Mouse (Mus musculus): ENCODE data around the gene Cnn1. TPM values are rescaled to one million over a fixed set of nuclear protein-coding genes. Genes with fewer than 3 reads are reported as not detected.

The Cnn1 gene
- polyA plus RNA-seq, 1 experiment from 2014 or later: 157 TPM

- H3K27ac ChIP-seq: no peak overlapping the region
- peak; percentile 61; the same call in 1 of the 2 replicates for ATAC-seq (replicated peaks; ENCODE audit: insufficient number of reproducible peaks, insufficient read depth, low FRiP score, low read depth)
- H3K9ac ChIP-seq: peak overlapping the region; percentile 46
- H3K27me3 ChIP-seq: no peaks in the 10 kb centered on the region
- peak overlapping the region; percentile 43 for H3K4me3 ChIP-seq
- H3K4me1 ChIP-seq (replicated peaks): peaks cover 10% of the 10 kb centered on the region
- 2% methylated on average over 35 of the region's 35 CpGs for WGBS
- peak overlapping the region; percentile 64 for H3K4me2 ChIP-seq
- no peaks in the 10 kb centered on the region for H3K9me3 ChIP-seq (replicated peaks)
- no peaks in the 10 kb centered on the region for H3K36me3 ChIP-seq
These were observed 32.4 kb downstream of the Cnn1 start for GRCm38 (mm10) chr9:22131226-22131981.

GRCm38 (mm10) chr9:22132220-22132619 lies 33.2 kb downstream of the Cnn1 start:
- Histone ChIP-seq H3K4me1 (replicated peaks) (peaks cover 10% of the 10 kb centered on the region), H3K27me3 (no peaks in the 10 kb centered on the region), H3K9ac (no peak overlapping the region), H3K36me3 (no peaks in the 10 kb centered on the region), H3K27ac (no peak overlapping the region), H3K4me3 (peak overlapping the region; percentile 43; the same call in 1 of the 2 replicates), H3K4me2 (peak overlapping the region; percentile 64), H3K9me3 (replicated peaks) (no peaks in the 10 kb centered on the region)
- ATAC-seq (replicated peaks; ENCODE audit: insufficient number of reproducible peaks, insufficient read depth, low FRiP score, low read depth): no peak
- WGBS: 44% methylated on average over 11 of the region's 11 CpGs

- H3K4me2 ChIP-seq: no peak overlapping the region
These were observed 35.4 kb downstream of the Cnn1 start for GRCm38 (mm10) chr9:22134246-22134890.

DNA sequence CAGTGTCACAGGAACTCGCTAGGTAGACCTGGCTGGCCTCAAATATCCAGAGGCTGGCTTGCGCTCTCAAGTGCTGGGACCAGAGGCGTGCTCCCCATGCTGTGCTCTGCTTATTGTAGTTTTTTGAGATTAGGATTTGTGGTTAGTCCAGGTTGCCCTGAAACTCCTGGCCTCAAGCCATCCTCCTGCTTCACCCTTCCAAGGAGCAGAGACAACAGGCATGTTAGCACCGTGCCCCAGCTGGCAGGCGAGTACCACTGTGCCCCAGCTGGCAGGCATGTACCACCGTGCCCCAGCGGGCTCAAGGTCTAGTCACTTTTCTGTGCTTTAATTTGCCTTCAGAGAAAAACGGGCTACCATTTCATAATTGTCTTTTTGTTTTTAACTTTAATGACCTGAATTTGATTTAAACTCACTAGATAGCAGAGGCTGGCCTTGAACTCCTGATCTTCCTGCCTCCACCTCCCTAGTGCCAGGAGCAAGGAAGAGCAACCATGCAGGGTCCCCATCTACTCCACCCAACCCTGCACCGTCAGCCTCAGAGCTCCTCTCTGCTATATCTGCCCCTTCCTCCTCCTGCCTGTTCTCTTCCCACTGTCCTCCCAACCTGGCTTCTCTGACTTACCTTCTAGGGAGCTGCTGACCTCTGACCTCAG lies 36.1 kb downstream of the Cnn1 start:
- no peaks in the 10 kb centered on the region for H3K9me3 ChIP-seq (replicated peaks)
- H3K4me2 ChIP-seq: no peak overlapping the region
- no peak overlapping the region for H3K9ac ChIP-seq
- no peak overlapping the region for H3K4me3 ChIP-seq
- no peaks in the 10 kb centered on the region for H3K36me3 ChIP-seq
- H3K27me3 ChIP-seq: no peaks in the 10 kb centered on the region
- ATAC-seq (replicated peaks; ENCODE audit: insufficient number of reproducible peaks, insufficient read depth, low FRiP score, low read depth): no peak
- WGBS: 79% methylated on average over 9 of the region's 9 CpGs
- no peak overlapping the region for H3K27ac ChIP-seq
- H3K4me1 ChIP-seq (replicated peaks): peaks cover 10% of the 10 kb centered on the region

More at GRCm38 (mm10) chr9:22134246-22134890, 35.4 kb downstream of the Cnn1 start:
- no peak overlapping the region for H3K27ac ChIP-seq
- H3K9me3 ChIP-seq (replicated peaks): no peaks in the 10 kb centered on the region
- H3K4me1 ChIP-seq (replicated peaks): peaks cover 10% of the 10 kb centered on the region
- no peaks in the 10 kb centered on the region for H3K36me3 ChIP-seq
- no peaks in the 10 kb centered on the region for H3K27me3 ChIP-seq
- H3K4me3 ChIP-seq: no peak overlapping the region
- H3K9ac ChIP-seq: no peak overlapping the region
- no peak for ATAC-seq (replicated peaks; ENCODE audit: insufficient number of reproducible peaks, insufficient read depth, low FRiP score, low read depth)
- WGBS: 84% methylated on average over 7 of the region's 7 CpGs

GRCm38 (mm10) chr9:22135644-22136390 lies 36.8 kb downstream of the Cnn1 start, which contains the start of gene Acp5:
Gene Acp5, minus strand, starts transcription at chr9:22135711.
- no peak for ATAC-seq (replicated peaks; ENCODE audit: insufficient number of reproducible peaks, insufficient read depth, low FRiP score, low read depth)
- Histone ChIP-seq H3K9me3 (replicated peaks) (no peaks in the 10 kb centered on the region), H3K27me3 (no peaks in the 10 kb centered on the region), H3K27ac (no peak within 1 kb of the TSS), H3K4me3 (no peak within 1 kb of the TSS), H3K36me3 (no peaks in the 10 kb centered on the region), H3K4me2 (no peak within 1 kb of the TSS), H3K9ac (no peak within 1 kb of the TSS), H3K4me1 (replicated peaks) (peaks cover 10% of the 10 kb centered on the region)
- WGBS: 72% methylated on average over 7 of the region's 7 CpGs

DNA sequence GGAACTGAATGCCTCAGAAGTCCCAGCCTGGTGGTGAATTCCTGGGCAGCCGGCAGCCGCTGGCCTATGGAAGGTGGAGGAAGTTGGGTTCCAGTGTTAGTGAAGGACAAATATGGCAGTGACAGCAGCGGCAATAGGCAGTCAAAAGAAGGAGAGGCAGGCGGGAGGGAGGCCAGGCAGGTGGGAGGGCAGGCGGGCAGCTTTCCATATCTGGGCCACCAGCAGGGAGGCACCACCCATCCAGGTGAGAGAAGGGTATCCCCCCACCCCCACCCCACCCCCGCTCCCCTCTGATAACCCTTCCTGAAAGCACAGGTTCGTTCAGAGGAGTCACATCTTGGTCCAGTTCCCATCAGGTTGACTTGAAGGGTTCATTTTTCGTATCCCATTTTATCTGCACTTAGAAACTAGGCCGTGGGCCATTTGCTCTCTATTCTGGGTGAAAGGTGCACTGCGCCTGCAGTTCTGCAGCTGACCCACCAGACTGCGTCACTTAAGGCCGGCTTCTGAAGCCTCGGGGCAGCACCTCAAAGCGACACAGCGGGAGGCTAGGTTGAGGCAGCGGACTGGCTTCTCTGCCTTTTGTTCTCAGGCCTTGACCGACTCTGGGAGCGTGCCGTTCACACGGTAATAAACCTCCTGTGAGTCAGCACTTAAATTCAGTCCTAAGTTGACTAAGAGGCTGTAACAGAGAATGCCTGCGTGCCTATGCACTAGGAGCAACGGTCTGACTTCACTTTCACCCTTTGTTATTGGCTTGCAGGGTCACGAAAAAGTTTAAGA lies 37.9 kb downstream of the Cnn1 start:
- H3K36me3 ChIP-seq: no peaks in the 10 kb centered on the region
- H3K27ac ChIP-seq: no peak overlapping the region
- 26% methylated on average over 23 of the region's 23 CpGs for WGBS
- H3K4me2 ChIP-seq: peak overlapping the region; percentile 12; the same call in 1 of the 2 replicates
- ATAC-seq (replicated peaks; ENCODE audit: insufficient number of reproducible peaks, insufficient read depth, low FRiP score, low read depth): 0 out of 2 replicates have a peak, but pooled peaks have one; percentile 19
- no peak overlapping the region for H3K9ac ChIP-seq
- H3K4me3 ChIP-seq: no peak overlapping the region
- H3K27me3 ChIP-seq: no peaks in the 10 kb centered on the region
- H3K9me3 ChIP-seq (replicated peaks): no peaks in the 10 kb centered on the region
- H3K4me1 ChIP-seq (replicated peaks): peaks cover under 1% of the 10 kb centered on the region; the same call in 1 of the 2 replicates

DNA sequence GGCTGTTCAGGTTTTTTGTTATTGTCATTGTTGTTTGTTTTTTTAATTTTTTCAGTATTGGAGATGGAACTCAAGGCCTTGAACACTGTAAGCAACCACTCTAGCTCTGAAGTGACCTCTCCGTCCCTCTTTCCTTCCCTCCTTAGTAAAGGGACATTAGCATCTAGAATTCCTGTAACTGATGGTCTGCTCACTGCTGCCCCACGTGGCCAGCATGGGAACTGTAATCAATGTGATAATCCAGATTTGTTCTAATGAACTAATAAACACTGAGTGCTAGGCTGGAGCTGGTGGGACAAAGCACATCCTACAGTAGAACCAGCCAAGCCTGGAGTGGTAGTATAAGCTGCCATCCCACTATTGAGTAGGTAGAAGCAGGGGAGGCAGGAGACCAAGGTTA lies 39.5 kb downstream of the Cnn1 start:
- Histone ChIP-seq H3K4me1 (replicated peaks) (no peaks in the 10 kb centered on the region), H3K27me3 (no peaks in the 10 kb centered on the region), H3K9me3 (replicated peaks) (no peaks in the 10 kb centered on the region), H3K36me3 (no peaks in the 10 kb centered on the region), H3K9ac (no peak overlapping the region), H3K4me3 (no peak overlapping the region), H3K4me2 (no peak overlapping the region), H3K27ac (no peak overlapping the region)
- WGBS: 33% methylated on average over 2 of the region's 2 CpGs
- no peak for ATAC-seq (replicated peaks; ENCODE audit: insufficient number of reproducible peaks, insufficient read depth, low FRiP score, low read depth)

DNA sequence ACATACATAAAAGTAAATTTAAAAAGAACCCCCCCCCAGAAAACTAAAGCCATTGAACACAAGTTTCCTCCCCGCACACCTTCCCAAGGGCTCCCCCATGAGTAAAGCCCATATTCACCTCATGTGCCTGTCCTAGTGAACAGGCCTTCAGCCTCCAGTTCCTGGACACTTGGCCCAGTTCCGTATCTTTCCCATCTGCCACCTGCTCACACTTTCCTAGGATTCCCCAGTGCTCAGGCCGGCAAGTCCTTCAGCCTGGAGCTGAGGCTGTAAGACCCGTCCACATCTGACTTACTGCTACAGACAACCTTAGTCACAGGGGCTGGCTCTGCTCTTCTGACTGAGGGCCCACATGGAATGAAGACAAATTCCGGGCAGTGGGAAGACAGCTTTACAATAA lies 40.7 kb downstream of the Cnn1 start:
- Histone ChIP-seq H3K27me3 (no peaks in the 10 kb centered on the region), H3K27ac (no peak overlapping the region), H3K4me2 (no peak overlapping the region), H3K4me1 (replicated peaks) (no peaks in the 10 kb centered on the region), H3K9me3 (replicated peaks) (no peaks in the 10 kb centered on the region), H3K36me3 (no peaks in the 10 kb centered on the region), H3K4me3 (no peak overlapping the region), H3K9ac (no peak overlapping the region)
- no peak for ATAC-seq (replicated peaks; ENCODE audit: insufficient number of reproducible peaks, insufficient read depth, low FRiP score, low read depth)
- 79% methylated on average over 5 of the region's 5 CpGs for WGBS

GRCm38 (mm10) chr9:22143108-22144037 lies 44.4 kb downstream of the Cnn1 start:
- no peak overlapping the region for H3K27ac ChIP-seq
- H3K4me1 ChIP-seq (replicated peaks): no peaks in the 10 kb centered on the region
- H3K9ac ChIP-seq: no peak overlapping the region
- no peak; the same call in 1 of the 2 replicates for ATAC-seq (replicated peaks; ENCODE audit: insufficient number of reproducible peaks, insufficient read depth, low FRiP score, low read depth)
- 48% methylated on average over 17 of the region's 17 CpGs for WGBS
- H3K4me3 ChIP-seq: no peak overlapping the region
- H3K9me3 ChIP-seq (replicated peaks): no peaks in the 10 kb centered on the region
- no peaks in the 10 kb centered on the region for H3K36me3 ChIP-seq
- no peak overlapping the region for H3K4me2 ChIP-seq
- H3K27me3 ChIP-seq: no peaks in the 10 kb centered on the region

Data from heart, embryonic 15.5 days (tissue).